Mouse (Mus musculus) left cerebral cortex, postnatal 25 days (tissue): ENCODE results near the gene Vapb. TPM values are rescaled to one million over a fixed set of nuclear protein-coding genes. Genes with fewer than 3 reads are reported as not detected.

Experiments
- DNase-seq, 2 experiments: peaks; one replicate each; pipeline ENCODE4 v3.0.0; 2022; ENCODE audit warnings: low spot score in 2 of 2, mixed read lengths in 1 of 2
- intact Hi-C: fragments of 180-260 bp; cut with DNase I; formaldehyde crosslinking; loops from one replicate; pipeline ENCODE4 v1.15.1; 2025
- total RNA-seq, 2 experiments: library from RNA; stranded (reverse); gene quantifications; 2 replicates each; pipeline ENCODE4 v1.2.3; 2021

Gene Vapb
- total RNA-seq, 2 experiments from 2014 or later: 125 to 133 TPM

DNA sequence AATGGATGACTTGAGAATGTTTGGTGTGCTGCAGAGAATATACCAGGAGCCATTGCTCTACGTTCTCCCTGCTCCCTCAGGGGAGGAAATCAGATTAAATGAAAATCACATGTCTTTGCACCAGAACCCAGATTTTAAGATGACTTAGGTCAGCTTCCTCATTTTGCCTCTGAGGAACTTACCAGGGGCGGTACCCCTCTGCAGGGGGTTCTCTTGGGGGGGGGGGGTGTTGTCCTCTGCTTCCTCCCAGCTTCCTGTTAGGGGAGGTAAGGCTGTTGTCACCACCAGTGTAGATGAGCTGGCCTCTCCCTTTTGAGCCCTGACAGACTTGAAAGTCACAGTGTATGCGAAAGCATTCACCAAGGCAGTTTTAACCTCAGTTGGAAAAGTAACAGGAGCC lies 47.1 kb downstream of the Vapb start:
- intact Hi-C loops: loop anchor here (10.0 kb wide), 1 partner anchor 200 kb away; no protein-coding TSS in a partner anchor
- no peak for DNase-seq

DNA sequence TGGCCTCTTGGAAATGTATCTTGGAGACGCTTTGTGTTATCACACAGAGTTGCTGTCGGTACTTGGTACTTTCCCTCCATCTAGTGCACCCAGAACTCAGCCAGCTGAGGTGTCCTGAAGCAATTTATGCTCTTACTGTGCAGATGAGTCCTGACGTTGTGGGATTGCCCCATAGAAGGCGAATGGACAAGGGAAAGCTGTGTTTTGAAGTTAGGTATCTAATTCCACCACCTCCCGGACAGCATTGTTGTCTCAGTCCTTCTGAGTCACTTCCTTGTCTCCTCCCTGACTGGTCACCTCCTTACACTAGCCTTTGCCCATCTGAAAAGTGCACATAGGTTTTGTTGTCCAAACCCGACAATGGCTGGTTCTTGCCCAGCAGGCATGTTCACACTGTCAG lies 47.6 kb downstream of the Vapb start:
- DNase-seq: no peak
- intact Hi-C loops: loop anchor here (5.0 to 10.0 kb wide), 2 partner anchors 128 to 200 kb away; partner anchors contain the start of gene Rab22a

DNA sequence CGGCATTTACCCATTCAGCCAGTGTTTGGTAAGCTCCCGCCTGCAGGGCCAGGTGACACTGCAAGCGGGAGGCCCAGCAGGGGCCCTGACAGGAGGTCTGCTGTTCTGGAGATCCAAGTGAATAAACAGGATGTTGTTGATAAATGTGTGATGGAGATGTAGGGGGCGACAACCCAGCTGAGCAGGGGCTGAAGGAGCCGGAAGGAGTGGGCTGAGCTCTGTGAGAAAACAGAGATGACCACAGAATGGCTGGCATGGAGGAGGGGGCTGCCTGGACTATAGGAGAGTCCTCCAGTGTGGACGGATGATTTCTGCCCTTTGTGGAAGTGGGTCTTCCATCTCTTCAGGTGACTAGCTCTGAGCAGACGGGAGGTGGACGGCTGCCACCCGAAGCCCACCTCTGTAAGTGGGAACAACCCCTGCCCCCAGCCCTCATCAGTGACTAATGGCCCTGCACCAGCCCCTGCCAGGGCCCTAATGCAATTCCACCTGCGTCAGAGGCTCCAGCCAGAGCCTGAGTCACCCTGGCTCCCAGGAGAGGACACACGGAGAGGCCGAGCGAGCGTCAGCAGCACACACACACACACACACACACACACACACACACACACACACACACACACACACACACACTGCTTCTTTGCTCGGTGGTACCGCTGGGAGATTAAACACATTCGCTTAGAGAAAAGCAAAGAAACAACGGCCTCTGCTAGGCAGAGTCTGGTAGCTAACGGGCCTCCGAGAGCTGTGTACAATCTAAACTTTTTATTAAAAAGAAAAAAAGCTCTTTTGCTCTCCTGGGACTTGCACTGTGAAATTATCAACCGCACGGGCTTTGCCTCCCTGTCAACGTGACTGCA lies 52.9 kb downstream of the Vapb start:
- intact Hi-C loops: loop anchor here (5.0 to 10.0 kb wide), 2 partner anchors 133 to 205 kb away; partner anchors contain the start of gene Rab22a
- no peak for DNase-seq

DNA sequence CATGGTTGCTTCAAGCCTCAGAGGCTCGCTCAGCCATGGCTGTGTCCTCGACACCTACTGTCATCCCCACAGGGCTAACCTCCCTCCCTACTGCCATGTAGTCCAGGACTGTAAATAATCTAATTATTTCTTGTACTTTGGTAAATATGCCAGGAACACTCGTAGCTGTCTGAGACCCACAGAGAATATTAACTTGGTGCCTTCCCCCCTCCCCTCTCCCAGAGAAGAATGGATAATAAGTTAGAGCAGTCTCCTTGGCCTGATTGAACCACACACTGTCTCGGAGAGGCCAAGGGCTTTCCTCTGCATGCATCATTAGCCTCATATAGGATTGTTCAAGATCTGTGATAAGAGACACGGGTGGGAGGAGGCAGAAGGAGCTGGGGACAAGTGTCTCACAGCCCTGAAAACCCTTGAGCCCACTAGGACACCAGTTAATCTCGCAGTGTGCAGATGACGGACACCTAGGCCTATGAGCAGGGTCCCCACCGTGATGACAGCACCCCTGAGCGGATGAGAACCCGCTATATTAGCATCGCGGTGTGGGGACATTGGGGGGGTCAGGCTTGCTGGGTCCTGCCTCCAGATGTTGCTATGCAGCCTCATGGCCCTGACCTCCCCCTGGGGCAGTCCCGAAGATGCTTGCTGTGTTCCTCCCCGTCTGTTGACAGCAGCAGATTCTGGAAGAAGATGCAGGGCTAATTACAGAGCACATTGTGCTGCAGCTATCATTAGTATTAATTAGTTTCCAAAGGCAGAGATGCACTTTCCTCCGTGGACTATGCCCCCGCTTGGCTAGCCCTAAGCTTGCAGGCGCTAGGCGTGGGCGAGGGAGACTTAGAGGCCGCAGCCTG lies 54.8 kb downstream of the Vapb start:
- no peak for DNase-seq
- intact Hi-C loops: no loop called here

DNA sequence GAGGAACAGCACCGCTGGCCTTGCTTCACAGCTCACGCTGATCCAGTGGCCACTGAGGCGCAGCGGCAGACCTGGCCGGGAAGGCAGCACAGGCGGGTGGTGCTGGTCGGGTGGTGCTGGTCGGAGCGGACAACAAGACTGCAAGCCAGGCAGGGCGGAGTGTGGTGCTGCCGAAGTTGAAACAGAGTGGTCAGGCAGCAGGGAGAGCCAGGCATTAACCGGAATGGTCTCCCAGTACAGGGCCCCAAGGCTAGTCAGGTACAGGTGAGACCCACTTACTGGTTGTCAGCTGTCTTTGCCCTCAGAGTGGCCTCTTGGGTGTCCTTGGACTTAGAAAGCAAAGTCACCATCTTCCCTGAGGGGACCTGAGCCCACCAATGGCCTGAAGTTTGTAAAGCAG lies 56.7 kb downstream of the Vapb start:
- no peak for DNase-seq
- intact Hi-C loops: no loop called here

DNA sequence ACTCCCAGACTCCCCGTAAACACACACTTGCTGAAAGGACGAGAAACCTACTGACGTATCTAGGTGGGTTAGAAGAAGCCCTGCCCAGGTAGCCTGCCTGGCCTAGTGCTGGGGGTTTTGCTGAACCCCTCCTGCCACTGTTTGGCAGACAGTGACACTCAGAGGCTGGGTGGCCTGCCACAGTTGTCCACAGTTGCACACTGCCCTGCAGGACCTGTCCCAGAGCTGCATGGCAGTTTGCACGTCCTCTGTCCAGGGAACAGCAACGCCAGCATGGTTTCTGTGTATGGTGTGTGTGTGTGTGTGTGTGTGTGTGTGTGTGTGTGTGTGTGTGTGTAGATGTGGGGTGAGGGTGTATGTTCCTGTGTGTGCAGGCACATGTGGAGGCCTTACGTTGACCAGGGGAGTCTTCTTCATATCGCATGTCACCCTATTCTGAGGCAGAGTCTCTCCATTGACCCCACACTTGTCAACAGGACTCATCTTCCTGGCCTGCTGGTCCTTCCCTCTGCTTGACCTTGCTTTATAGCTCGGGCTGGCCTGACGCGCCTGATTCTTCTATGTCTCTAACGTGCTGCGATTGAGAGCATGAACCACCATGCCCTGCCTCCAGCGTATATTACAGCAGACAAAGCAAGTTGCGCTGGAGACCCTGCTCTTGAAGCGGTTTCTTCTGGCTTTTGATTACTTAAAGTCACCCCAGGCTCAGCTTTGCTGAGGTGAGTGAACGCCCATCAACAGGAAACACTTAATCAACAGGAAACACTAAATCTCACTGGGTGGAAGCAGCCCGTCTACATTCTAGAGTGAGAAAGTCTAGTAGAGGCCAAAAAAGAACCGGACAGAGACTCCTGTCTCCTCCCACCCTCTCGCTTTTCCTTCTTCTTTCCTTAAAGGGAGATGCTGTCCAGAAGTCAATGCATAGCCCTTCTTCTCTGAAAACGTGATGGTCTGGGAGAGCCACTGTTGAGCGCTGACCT lies 57.5 kb downstream of the Vapb start:
- intact Hi-C loops: no loop called here
- no peak for DNase-seq

DNA sequence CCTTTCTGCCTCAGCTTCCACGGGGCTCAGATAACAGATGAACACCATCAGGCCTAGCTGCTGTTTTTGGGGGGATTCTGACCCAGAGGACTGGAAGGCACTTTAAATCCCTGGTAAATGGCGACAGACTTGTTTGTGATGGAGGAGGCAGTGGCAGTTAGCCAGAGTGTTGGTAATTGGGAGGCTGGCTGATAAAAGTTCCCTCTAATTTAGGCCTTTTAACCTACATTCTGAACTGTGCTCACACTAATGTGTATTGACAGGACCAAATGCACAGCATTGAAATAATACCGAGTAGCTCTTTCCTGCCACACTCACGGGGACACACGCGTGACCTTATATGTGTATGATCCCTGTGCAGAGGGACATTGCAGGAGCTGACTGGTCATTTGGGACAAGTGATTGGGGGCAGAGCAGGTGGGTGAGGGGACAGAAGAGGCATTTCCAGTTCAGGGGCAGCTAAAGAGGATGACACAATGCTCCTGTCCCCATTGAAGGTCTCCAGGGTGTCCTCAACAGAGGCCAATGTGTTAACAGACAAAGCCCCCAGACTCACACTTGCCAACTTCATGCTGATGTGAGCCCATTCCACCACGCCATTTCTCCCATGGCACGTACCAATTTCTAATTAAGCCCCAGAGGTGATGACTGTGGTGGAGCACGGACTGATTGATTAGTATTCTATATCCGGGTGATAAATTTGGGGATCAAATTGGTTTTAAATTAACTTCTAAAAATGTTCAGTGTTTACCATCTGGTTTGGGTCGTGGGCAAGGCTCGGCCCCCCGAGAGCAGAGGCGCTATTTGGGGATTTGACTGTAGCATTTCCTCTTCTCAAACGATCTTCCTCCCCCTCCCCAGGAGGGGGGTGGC lies 58.7 kb downstream of the Vapb start:
- intact Hi-C loops: no loop called here

DNA sequence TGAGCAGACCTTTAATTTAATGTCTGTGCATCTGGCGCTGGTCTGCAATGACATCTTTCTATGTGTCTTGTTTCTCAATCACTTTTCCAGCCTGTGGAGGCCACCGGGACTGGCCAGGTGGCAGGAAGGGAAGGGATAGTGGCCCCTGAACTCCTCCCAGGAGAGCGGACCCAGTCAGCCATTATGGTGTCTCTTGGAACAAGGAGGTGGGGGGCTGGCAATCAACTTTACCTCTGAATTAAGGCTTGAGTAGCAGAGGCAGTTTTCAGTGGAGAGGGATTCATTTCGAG lies 59.3 kb downstream of the Vapb start:
- intact Hi-C loops: no loop called here
- no peak for DNase-seq

More for the DNA sequence above, 58.7 kb downstream of the Vapb start:
- no peak for DNase-seq

DNA sequence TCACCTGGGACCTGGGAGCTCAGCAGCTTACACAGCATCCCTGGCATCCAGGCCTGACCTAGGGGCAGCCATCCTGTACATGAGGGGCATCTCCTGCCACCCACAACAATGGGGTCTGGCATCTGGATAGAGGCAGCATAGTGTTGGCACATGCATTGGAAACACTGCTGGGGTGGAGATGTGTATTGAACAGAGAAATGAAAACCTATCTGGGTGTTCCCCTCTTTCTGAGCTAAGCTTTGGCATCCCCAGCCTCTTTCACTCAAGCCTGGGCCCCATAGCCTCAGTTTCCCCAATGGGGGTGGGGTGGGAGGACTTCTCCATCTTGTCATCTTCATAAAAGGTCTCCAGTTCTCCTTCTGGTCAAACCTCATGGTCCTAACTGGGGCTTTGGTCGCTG lies 62.2 kb downstream of the Vapb start:
- DNase-seq: no peak
- intact Hi-C loops: no loop called here

DNA sequence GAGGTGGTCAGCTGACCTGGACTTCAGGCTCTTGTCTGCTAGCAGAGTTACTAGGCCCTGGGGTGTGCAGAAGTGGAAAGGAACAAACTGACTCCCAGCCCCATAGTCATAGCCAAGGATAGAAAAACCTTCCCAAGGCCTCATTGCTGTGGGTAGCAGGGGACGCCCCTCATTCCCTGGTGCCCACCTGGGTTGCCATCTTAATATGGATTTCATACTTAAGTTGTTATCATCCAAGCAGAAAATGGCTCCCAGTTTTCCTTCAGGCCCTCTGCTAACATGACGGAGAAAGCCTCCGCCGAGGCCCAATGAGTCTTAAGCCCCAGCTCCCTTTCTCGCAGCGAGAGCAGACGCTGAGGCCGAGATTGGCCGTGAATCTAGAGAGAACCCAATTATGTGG lies 63.3 kb downstream of the Vapb start:
- intact Hi-C loops: no loop called here
- DNase-seq: no peak

DNA sequence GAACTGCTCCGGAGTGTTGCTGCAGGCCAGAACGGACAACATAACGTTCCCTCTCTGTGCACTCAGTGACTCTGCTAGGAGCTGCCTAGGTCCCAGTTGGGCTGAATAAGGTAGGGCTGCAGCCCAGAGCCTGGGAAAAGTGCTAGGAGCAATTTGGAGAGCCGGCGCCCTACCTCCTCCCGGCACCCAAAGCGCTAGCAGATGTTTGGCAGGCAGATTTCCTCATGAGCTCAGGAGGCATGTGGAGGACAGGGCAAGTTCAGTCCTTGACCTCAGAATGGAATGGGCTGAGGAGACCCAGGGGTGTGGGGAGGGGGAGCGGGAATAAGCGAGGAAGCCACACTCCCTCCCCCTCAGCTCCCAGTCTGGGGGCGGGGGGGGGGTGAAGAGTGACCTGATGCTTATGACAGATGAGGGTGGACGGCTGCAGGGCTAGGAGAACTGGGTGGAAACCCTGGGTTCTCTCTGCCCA lies 64.1 kb downstream of the Vapb start:
- intact Hi-C loops: no loop called here
- no peak for DNase-seq

DNA sequence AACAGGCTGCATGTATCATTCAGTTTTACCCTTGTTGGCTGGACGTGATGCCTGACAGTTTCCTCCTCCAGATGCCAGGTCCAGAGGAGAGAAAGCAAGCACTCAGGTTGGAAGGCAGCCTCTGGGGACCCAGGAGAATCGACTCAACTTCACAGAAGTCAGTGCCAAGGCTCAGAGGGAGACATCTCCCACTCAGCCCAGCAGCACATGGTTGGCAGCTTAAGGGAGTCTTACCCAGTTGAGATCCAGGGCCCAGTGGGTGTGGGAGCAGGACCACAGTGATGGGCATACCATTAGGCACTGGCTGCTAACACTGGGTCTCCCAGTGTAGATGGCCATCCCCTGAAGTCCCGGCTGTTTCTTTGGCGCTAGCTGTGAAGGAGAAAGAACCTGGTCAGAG lies 64.9 kb downstream of the Vapb start:
- no peak for DNase-seq
- intact Hi-C loops: no loop called here

DNA sequence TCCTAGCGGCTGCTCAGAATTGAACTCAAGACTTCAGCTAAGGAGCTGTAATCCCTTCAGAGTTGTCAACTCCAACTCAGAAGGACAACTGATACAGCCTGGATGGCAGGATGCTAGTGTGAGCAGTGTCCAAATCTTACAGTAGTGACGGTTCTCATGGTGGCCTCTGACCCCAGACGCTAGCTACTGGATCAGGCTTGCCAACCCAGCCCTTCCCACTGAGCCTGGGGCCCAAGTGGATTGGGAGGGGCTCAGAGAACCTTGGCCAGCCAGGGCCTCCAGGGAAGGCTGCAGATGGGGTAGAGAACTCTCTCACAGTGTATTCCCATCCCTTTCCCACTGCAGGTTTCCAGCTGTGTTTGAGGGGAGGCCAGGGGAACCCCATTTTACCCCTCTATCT lies 65.6 kb downstream of the Vapb start:
- intact Hi-C loops: no loop called here
- DNase-seq: no peak

DNA sequence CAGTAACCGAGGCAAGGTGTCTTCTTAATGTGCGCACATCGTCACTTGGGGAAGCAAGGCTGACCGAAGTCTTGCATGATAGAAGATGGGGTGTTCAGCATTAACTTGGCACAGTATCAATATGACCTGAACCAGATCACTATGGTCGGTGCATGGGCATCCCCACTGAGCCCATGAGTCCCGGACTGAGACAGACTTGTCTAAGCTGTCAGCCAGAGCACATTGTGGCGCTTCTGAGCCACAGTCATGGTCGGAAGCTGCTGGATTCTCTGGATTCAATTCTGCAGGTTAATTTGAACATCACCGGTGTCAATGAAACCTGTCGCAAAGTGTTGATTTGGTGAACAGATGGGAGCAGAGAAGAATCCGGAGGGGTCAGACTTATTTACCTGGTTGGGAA lies 66.5 kb downstream of the Vapb start:
- DNase-seq: no peak
- intact Hi-C loops: no loop called here

DNA sequence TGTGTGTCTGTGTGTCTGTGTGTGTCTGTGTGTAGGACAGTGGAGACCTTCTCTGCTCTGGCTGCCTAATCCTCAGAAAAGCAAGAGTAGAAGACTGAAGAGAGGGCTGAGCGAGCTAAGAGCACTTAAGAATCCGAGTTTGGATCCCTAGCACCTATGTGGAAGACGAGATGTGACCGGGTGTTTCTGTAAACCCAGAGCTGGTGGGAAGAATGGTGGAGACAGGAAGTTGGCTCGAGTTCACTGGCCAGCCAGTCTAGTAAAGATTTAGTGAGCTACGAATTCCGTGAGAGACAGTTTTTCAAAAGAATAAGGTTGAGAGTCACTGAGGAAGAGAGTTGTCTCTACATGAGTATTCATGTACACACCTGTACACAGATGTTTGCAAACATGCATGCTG lies 69.3 kb downstream of the Vapb start:
- intact Hi-C loops: no loop called here
- DNase-seq: no peak

DNA sequence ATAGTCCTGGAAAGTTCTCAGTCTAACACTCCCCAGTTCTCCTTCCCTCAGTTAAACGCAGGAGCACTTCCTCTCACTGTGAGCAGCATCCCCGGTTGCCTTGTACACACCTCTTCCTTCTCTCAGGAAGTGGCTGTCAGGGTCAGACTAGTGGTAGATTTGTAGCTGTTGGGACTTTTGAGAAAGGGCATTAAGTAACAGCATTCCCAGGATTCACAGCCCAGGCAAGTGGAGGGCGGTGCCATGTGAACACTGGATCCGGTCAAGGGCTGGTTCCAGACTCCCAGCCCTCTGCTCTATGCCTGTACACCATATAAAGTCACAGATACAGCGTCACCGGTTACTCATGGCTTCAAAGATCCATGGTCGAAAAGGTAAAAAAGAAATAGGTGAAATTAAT lies 71.6 kb downstream of the Vapb start:
- DNase-seq: no peak
- intact Hi-C loops: no loop called here

DNA sequence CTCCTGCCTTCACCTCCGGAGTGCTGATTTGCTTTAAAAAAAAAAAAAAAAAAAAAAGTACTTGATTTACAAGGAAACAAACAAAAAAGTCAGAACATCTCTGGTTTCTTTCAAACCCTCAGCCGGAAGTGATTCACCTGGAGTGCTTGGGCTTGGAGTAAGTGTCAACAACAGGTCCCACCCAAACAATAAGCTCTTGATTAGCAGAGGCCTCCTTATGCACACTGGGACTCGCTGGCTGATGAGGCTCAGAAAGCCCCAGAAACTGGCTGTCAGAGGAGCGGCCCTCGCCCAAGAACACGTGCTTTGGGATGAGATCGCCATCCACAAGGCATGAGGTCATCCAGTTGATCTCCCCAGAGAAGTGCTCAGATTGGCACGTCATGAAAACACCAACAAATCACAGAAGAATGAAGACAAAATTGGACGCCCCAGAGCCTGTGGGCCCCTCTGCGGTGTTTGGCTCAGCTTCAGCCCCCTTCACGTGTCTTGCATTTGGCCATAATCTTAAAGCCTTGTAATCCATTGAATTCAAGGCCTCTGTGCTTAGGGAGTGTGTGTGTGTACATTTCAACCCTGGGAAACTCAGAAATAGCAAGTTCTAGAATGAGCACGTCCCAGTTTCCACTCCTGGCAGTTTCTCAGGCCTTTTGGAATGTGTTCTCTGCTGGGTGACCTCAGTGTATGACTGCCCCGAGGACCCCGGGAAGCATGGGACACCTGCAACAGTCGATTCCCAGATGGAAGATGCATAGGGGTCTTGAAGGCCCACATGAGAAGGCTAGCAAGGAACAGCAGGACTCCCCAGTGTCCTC lies 72.9 kb downstream of the Vapb start:
- intact Hi-C loops: no loop called here
- DNase-seq: no peak

DNA sequence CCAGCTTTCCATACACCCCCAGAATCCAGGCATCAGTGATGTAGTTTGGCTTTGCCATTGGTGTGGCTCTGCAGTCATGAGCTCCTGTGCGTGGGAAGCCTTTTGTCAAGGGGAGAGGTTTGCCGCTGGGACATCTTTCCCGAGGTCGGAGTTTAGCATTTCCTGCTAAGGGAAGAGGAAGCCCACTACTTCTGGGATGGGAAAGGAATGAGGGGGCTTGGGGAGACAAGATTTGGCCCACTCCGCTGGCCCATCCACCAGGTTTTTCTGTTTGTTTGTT lies 73.5 kb downstream of the Vapb start:
- DNase-seq: no peak
- intact Hi-C loops: no loop called here
